Mouse (Mus musculus) liver, embryonic 14.5 days (tissue): ENCODE data around the gene Mras.

Experiments
- CTCF ChIP-seq: IDR thresholded peaks from 2 replicates; pipeline ENCODE4 v1.5.1; 2016; ENCODE audit warnings: antibody characterized with exemption, low read depth, control low read depth
- EP300 ChIP-seq: IDR thresholded peaks from 2 replicates; pipeline ENCODE4 v1.6.1; 2016; ENCODE audit warnings: antibody characterized with exemption, low read depth

DNA sequence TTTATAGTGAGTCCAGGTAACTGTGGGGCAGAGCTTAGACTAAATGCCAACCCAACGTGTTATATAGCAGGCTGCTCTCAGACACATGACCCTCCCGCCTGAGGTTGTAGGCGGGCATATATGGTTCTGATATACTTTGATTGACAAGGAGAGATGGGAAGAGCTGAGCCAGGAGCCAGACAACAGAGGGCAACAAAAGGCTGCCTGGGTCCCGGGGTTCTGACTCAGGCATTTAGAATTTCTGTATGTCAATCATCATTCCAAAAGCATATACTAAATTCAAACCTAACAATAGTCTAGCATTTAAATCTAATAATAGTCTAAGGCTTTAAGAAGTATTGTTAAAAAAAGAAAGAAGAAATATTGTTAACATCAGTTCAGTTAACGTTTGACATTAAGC lies 58.0 kb downstream of the Mras start:
- no peak for TF ChIP-seq CTCF
- TF ChIP-seq EP300, result no peak
